Mouse (Mus musculus): Measurements from ENCODE around the gene Gm10184.

GRCm38 (mm10) chr17:89907686-89908085 lies 2.6 kb downstream of the Gm10184 start:
- no peak for TF ChIP-seq POLR2A (IDR thresholded peaks at IDR 0.05; ENCODE audit: low read depth, low read length)
- TF ChIP-seq CTCF (conservative IDR thresholded peaks at IDR 0.05; ENCODE audit: insufficient read depth, insufficient read length, low read depth, low read length), result no peak
